Mouse (Mus musculus): Measurements from ENCODE around the gene Preb. TPM values are rescaled to one million over a fixed set of nuclear protein-coding genes. Genes with fewer than 3 reads are reported as not detected.

The Preb gene
- polyA plus RNA-seq, 1 experiment: 214 TPM

DNA sequence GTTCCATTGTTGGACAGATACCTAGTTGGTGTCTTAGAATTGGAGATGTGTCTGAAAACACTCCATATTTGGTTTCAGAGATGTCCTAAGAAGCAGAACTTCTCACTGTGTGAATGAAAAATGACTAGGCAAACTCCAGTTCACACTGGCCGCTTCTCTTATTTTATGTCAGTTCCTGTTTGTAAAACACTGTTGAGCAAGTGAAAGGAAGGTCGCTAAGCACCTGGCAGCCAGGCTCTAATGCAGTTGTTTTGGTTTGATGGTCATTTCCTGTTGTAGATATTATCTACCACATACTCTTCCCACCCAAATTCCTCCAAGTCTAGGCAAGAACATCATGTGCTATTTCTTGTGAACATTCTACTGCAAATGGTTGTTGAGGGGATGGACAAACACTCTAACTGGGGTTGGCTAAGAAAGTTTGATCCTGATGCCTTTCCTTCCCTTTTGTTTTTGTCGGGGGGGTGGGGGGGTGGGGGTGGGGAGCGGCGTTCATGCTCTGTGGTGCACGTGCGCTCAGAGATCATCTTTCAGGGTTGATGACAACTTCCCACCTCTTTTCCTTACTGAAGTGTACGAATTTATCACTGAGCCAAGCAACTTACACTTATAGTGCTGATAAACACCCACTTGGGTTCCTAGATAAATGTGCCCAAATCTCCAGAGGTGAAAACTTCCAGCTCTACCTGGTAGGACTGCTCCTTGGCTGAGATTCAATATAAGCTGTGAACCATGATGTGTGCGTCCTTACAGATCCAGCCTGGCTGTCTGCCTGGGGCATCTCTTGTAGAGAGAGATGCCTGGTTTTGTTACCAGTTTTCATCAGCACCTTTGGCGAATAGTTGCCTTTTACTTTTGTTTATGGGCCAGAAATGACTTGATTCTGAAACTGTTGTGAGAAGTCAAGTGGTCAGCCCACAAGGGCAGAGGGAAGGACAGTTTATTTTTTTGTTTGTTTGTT, 1.7 kb upstream of the Preb start:
- H3K27ac ChIP-seq (ENCODE audit: control insufficient read depth, insufficient read depth, low read depth, low read length, poor library complexity): peak overlapping the region; percentile 82; the same call in 1 of the 2 replicates
- 14% methylated on average over 10 of the region's 10 CpGs for WGBS

GRCm38 (mm10) chr5:30960814-30961213, 653 bp upstream of the Preb start:
- no peak for TF ChIP-seq CTCF (IDR thresholded peaks at IDR 0.05; ENCODE audit: control insufficient read depth, insufficient read depth, low read length)
- no peak for TF ChIP-seq POLR2A (IDR thresholded peaks at IDR 0.05; ENCODE audit: borderline replicate concordance, control insufficient read depth, low read depth, low read length)
- no peak overlapping the region for H3K4me3 ChIP-seq (replicated peaks; ENCODE audit: control insufficient read depth, low read depth, low read length)
- WGBS: 75% methylated on average over 2 of the region's 2 CpGs
- H3K27ac ChIP-seq (ENCODE audit: control insufficient read depth, insufficient read depth, low read depth, low read length, poor library complexity): peak overlapping the region; percentile 82; the same call in 1 of the 2 replicates
- H3K4me1 ChIP-seq (ENCODE audit: control insufficient read depth, insufficient read depth, low read length): peaks cover 4% of the 10 kb centered on the region

More for the DNA sequence above, 1.7 kb upstream of the Preb start:
- TF ChIP-seq POLR2A (IDR thresholded peaks at IDR 0.05; ENCODE audit: borderline replicate concordance, control insufficient read depth, low read depth, low read length) (no peak), CTCF (IDR thresholded peaks at IDR 0.05; ENCODE audit: control insufficient read depth, insufficient read depth, low read length) (no peak)
- Histone ChIP-seq H3K4me1 (ENCODE audit: control insufficient read depth, insufficient read depth, low read length) (peaks cover 4% of the 10 kb centered on the region), H3K4me3 (replicated peaks; ENCODE audit: control insufficient read depth, low read depth, low read length) (no peak overlapping the region)

DNA sequence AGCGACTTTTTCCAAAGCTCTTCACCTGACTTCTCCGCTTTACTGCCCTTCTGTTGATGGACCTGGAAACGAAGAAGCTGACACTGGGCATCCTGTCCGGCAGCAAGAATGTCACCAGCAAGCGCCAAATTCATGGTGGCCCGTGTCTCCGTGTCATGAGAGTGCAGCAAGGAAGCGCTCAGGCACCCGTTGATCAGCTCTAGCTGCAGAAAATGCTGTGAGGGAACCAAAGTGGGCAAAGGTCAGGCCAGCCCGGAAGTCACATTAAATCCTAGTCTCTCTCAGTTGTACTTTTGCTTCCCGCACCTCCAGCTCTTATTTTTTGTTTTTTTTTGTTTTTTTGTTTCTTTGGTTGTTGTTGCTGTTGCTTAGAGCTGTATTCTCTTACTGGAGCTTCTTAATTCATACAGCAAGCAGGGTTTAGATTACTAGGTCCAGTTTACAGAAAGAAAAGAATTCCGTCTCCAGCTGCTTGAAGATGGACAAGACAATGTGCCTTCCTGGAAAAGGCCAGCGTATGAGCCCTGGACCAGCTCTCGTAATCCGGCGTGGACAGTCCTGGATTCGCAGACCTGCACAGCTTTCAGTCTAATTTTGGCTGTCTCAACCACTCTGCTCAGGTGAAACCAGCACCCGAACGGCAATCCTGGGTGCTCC, 835 bp downstream of the Preb start:
- 27% methylated on average over 19 of the region's 19 CpGs for WGBS
- Histone ChIP-seq H3K27ac (ENCODE audit: control insufficient read depth, insufficient read depth, low read depth, low read length, poor library complexity) (peak overlapping the region; percentile 77), H3K4me1 (ENCODE audit: control insufficient read depth, insufficient read depth, low read length) (peaks cover 4% of the 10 kb centered on the region), H3K4me3 (replicated peaks; ENCODE audit: control insufficient read depth, low read depth, low read length) (peak overlapping the region; percentile 90)
- TF ChIP-seq POLR2A (IDR thresholded peaks at IDR 0.05; ENCODE audit: borderline replicate concordance, control insufficient read depth, low read depth, low read length) (no peak), CTCF (IDR thresholded peaks at IDR 0.05; ENCODE audit: control insufficient read depth, insufficient read depth, low read length) (no peak)

DNA sequence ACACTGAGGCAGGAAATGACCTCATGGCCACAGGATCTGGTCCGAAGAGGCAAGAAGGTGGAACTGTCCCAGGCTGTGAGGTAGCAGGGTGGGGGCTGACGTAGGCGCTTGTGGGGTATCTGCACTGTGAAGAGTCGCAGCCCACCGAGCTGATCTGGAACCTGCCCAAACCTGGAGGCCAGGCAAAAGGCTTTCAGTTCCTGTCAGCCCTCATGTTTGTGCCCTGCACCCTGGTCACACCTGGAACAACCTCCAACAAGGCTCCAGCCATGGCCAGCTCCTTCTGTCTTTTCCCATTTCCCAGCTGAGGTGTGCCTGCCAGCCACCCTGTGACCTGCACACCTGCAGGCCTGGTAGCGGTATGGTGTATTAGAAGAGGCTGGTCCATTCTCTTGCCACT, 2.3 kb downstream of the Preb start:
- peaks cover 4% of the 10 kb centered on the region for H3K4me1 ChIP-seq (ENCODE audit: control insufficient read depth, insufficient read depth, low read length)
- no peak for TF ChIP-seq CTCF (IDR thresholded peaks at IDR 0.05; ENCODE audit: control insufficient read depth, insufficient read depth, low read length)
- no peak for TF ChIP-seq POLR2A (IDR thresholded peaks at IDR 0.05; ENCODE audit: borderline replicate concordance, control insufficient read depth, low read depth, low read length)

DNA sequence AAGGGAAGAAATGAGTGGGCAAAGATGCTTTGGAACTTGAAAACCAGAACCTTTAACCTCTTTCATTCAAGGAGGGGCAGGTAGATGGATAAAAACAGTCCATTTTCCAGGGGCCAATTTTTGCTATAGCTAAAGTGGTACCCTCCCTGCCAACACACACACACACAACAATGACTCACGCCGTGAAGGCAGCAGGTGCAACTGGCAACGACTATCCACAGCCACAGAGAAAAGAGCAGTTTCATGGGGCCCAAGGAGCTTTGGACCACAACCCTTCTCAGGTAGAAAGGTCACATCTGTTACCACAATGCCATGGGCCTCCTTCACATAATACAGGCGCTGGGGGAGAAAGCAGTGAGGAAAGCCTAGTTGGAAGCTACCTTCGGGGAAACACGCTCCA, 4.4 kb downstream of the Preb start:
- Histone ChIP-seq H3K27ac (ENCODE audit: control insufficient read depth, insufficient read depth, low read depth, low read length, poor library complexity) (no peak overlapping the region), H3K4me1 (ENCODE audit: control insufficient read depth, insufficient read depth, low read length) (peaks cover 3% of the 10 kb centered on the region), H3K4me3 (replicated peaks; ENCODE audit: control insufficient read depth, low read depth, low read length) (no peak overlapping the region)
- 89% methylated on average over 6 of the region's 6 CpGs for WGBS
- TF ChIP-seq CTCF (IDR thresholded peaks at IDR 0.05; ENCODE audit: control insufficient read depth, insufficient read depth, low read length) (no peak), POLR2A (IDR thresholded peaks at IDR 0.05; ENCODE audit: borderline replicate concordance, control insufficient read depth, low read depth, low read length) (no peak)

More for the DNA sequence above, 2.3 kb downstream of the Preb start:
- WGBS: 79% methylated on average over 6 of the region's 6 CpGs
- H3K4me3 ChIP-seq (replicated peaks; ENCODE audit: control insufficient read depth, low read depth, low read length): no peak overlapping the region
- H3K27ac ChIP-seq (ENCODE audit: control insufficient read depth, insufficient read depth, low read depth, low read length, poor library complexity): no peak overlapping the region

- TF ChIP-seq POLR2A (IDR thresholded peaks at IDR 0.05; ENCODE audit: borderline replicate concordance, control insufficient read depth, low read depth, low read length): no peak
- no peak for TF ChIP-seq CTCF (IDR thresholded peaks at IDR 0.05; ENCODE audit: control insufficient read depth, insufficient read depth, low read length)
- Histone ChIP-seq H3K4me3 (replicated peaks; ENCODE audit: control insufficient read depth, low read depth, low read length) (no peak overlapping the region), H3K27ac (ENCODE audit: control insufficient read depth, insufficient read depth, low read depth, low read length, poor library complexity) (no peak overlapping the region), H3K4me1 (ENCODE audit: control insufficient read depth, insufficient read depth, low read length) (peaks cover 5% of the 10 kb centered on the region)
- WGBS: 90% methylated on average over 9 of the region's 9 CpGs
These were observed 5.6 kb downstream of the Preb start for GRCm38 (mm10) chr5:30954556-30954955.

GRCm38 (mm10) chr5:30954065-30954464, 6.1 kb downstream of the Preb start:
- peaks cover 6% of the 10 kb centered on the region for H3K4me1 ChIP-seq (ENCODE audit: control insufficient read depth, insufficient read depth, low read length)
- TF ChIP-seq CTCF (IDR thresholded peaks at IDR 0.05; ENCODE audit: control insufficient read depth, insufficient read depth, low read length) (no peak), POLR2A (IDR thresholded peaks at IDR 0.05; ENCODE audit: borderline replicate concordance, control insufficient read depth, low read depth, low read length) (no peak)
- 94% methylated on average over 6 of the region's 6 CpGs for WGBS

GRCm38 (mm10) chr5:30952551-30952950, 7.6 kb downstream of the Preb start:
- TF ChIP-seq CTCF (IDR thresholded peaks at IDR 0.05; ENCODE audit: control insufficient read depth, insufficient read depth, low read length): no peak
- no peak for TF ChIP-seq POLR2A (IDR thresholded peaks at IDR 0.05; ENCODE audit: borderline replicate concordance, control insufficient read depth, low read depth, low read length)
- peaks cover 2% of the 10 kb centered on the region for H3K4me1 ChIP-seq (ENCODE audit: control insufficient read depth, insufficient read depth, low read length)
- H3K27ac ChIP-seq (ENCODE audit: control insufficient read depth, insufficient read depth, low read depth, low read length, poor library complexity): no peak overlapping the region
- WGBS: 74% methylated on average over 5 of the region's 5 CpGs
- no peak overlapping the region for H3K4me3 ChIP-seq (replicated peaks; ENCODE audit: control insufficient read depth, low read depth, low read length)

More at GRCm38 (mm10) chr5:30954065-30954464, 6.1 kb downstream of the Preb start:
- H3K4me3 ChIP-seq (replicated peaks; ENCODE audit: control insufficient read depth, low read depth, low read length): no peak overlapping the region
- no peak overlapping the region for H3K27ac ChIP-seq (ENCODE audit: control insufficient read depth, insufficient read depth, low read depth, low read length, poor library complexity)
